Mouse (Mus musculus) G1E-ER4 (cell line): ENCODE data around the gene F2rl3. TPM values are rescaled to one million over a fixed set of nuclear protein-coding genes. Genes with fewer than 3 reads are reported as not detected.

Experiments
- GATA1 ChIP-seq: IDR thresholded peaks from one replicate; pipeline ENCODE4 v1.8.0; 2012; ENCODE audit warnings: low read length, inconsistent platforms
- polyA plus RNA-seq: library from polyadenylated mRNA; stranded (reverse); fragments of >175 nt; gene quantifications from 2 replicates; pipeline ENCODE4 v1.2.3, GENCODE M21; 2012

Gene F2rl3
- polyA plus RNA-seq, 1 experiment: 1.4 TPM

- no peak for TF ChIP-seq GATA1
Measured at GRCm38 (mm10) chr8:72756031-72756430, 5.6 kb upstream of the F2rl3 start.

- TF ChIP-seq GATA1: no peak
Measured at GRCm38 (mm10) chr8:72756771-72757390, 4.8 kb upstream of the F2rl3 start.

GRCm38 (mm10) chr8:72757426-72758195, 4.1 kb upstream of the F2rl3 start:
- no peak for TF ChIP-seq GATA1

- TF ChIP-seq GATA1: no peak
Measured at GRCm38 (mm10) chr8:72758310-72758709, 3.4 kb upstream of the F2rl3 start.

GRCm38 (mm10) chr8:72760216-72760615, 1.5 kb upstream of the F2rl3 start:
- no peak for TF ChIP-seq GATA1

- TF ChIP-seq GATA1: no peak
Measured at GRCm38 (mm10) chr8:72762306-72762705, 626 bp downstream of the F2rl3 start.

- no peak for TF ChIP-seq GATA1
Measured at GRCm38 (mm10) chr8:72765696-72766095, 4.0 kb downstream of the F2rl3 start.

- TF ChIP-seq GATA1: no peak
Measured at GRCm38 (mm10) chr8:72766777-72767176, 5.1 kb downstream of the F2rl3 start.

GRCm38 (mm10) chr8:72777797-72778196, 16.1 kb downstream of the F2rl3 start:
- no peak for TF ChIP-seq GATA1

- TF ChIP-seq GATA1: no peak
Measured at GRCm38 (mm10) chr8:72780644-72781043, 19.0 kb downstream of the F2rl3 start.

- no peak for TF ChIP-seq GATA1
Measured at GRCm38 (mm10) chr8:72801583-72801982, 39.9 kb downstream of the F2rl3 start.

GRCm38 (mm10) chr8:72812690-72813089, 51.0 kb downstream of the F2rl3 start:
- TF ChIP-seq GATA1: no peak

Other genes starting within 250 kb of the F2rl3 start
- gene Med26, start 213.6 kb upstream of the F2rl3 start, polyA plus RNA-seq: 42.2 and 54.4 TPM in 2 replicates
- 9.3 and 11.3 TPM in 2 replicates for gene Smim7, start 190.8 kb upstream of the F2rl3 start, polyA plus RNA-seq
- gene Tmem38a, start 189.8 kb upstream of the F2rl3 start, polyA plus RNA-seq: 1.4 and 1.5 TPM in 2 replicates
- gene Nwd1, start 115.2 kb upstream of the F2rl3 start, polyA plus RNA-seq: 0.01 TPM in 1 of 2 replicates, not detected in the other
- 57.0 and 57.3 TPM in 2 replicates for gene Sin3b, start 38.6 kb upstream of the F2rl3 start, polyA plus RNA-seq